Mouse (Mus musculus) hindbrain, embryonic 12.5 days (tissue): ENCODE measurements at regions not wholly inside any gene's neighbourhood (a gene's known extent, or its start where the extent isn't known, plus 50 kb on each side); places are given as distances from the start of the nearest gene placed in this dataset.
A peak's percentile ranks its signal among the peaks of the same experiment; 100 is the strongest.

Experiments
- ATAC-seq: fragments of 200-750 bp; cut with Nextera tagmentation; 2 replicates; pipeline ENCODE4 v1.8.0; 2017; ENCODE audit warnings: moderate TSS enrichment; ENCODE audit not compliant: low FRiP score
- H3K27ac ChIP-seq: fragments of 300-500 bp; sonication (generic); 2 replicates; pipeline ENCODE4 v1.5.1; 2016; ENCODE audit warnings: mild to moderate bottlenecking
- H3K27me3 ChIP-seq: fragments of 300-500 bp; sonication (generic); 2 replicates; pipeline ENCODE4 v1.6.1; 2016; ENCODE audit warnings: mild to moderate bottlenecking
- H3K36me3 ChIP-seq: fragments of 300-500 bp; sonication (generic); 2 replicates; pipeline ENCODE4 v1.6.1; 2016; ENCODE audit warnings: mild to moderate bottlenecking
- H3K4me1 ChIP-seq: fragments of 300-500 bp; sonication (generic); 2 replicates; pipeline ENCODE4 v1.6.1; 2016
- H3K4me2 ChIP-seq: fragments of 300-500 bp; sonication (generic); replicated peaks from 2 replicates; pipeline ENCODE4 v1.6.1; 2016; ENCODE audit warnings: mild to moderate bottlenecking
- H3K4me3 ChIP-seq: fragments of 300-500 bp; sonication (generic); 2 replicates; pipeline ENCODE4 v1.5.1; 2016; ENCODE audit warnings: mild to moderate bottlenecking
- H3K9ac ChIP-seq: fragments of 300-500 bp; sonication (generic); 2 replicates; pipeline ENCODE4 v1.6.1; 2016; ENCODE audit warnings: mild to moderate bottlenecking, moderate library complexity
- H3K9me3 ChIP-seq: fragments of 300-500 bp; sonication (generic); replicated peaks from 2 replicates; pipeline ENCODE4 v1.6.1; 2016; ENCODE audit warnings: mild to moderate bottlenecking
- WGBS: fragments of 180-500 bp; shearing (Covaris S2); methylation state at CpG from one replicate; pipeline ENCODE4 v1.1.7; 2016; 5-methylcytosine and 5-hydroxymethylcytosine counted together

- H3K9ac ChIP-seq = no peak overlapping the region
- H3K36me3 ChIP-seq = no peaks in the 10 kb centered on the region
- 76% methylated on average over 5 of the region's 5 CpGs for WGBS
- no peaks in the 10 kb centered on the region for H3K27me3 ChIP-seq
- H3K4me2 ChIP-seq = no peak overlapping the region
- no peaks in the 10 kb centered on the region for H3K4me1 ChIP-seq
- H3K4me3 ChIP-seq = no peak overlapping the region
- no peak for ATAC-seq
- H3K27ac ChIP-seq = no peak overlapping the region
- H3K9me3 ChIP-seq = no peaks in the 10 kb centered on the region
These were observed 469.5 kb upstream of the Kdm8 start for GRCm38 (mm10) chr7:124974870-124975488.

- H3K36me3 ChIP-seq = no peaks in the 10 kb centered on the region
- H3K9ac ChIP-seq = no peak overlapping the region
- no peaks in the 10 kb centered on the region for H3K9me3 ChIP-seq
- 76% methylated on average over 5 of the region's 5 CpGs for WGBS
- peaks cover 3% of the 10 kb centered on the region; the same call in 1 of the 2 replicates for H3K4me1 ChIP-seq
- no peaks in the 10 kb centered on the region for H3K27me3 ChIP-seq
- no peak overlapping the region for H3K4me3 ChIP-seq
- H3K27ac ChIP-seq = no peak overlapping the region
- no peak for ATAC-seq
- H3K4me2 ChIP-seq = no peak overlapping the region
These were observed 455.0 kb upstream of the Kdm8 start for GRCm38 (mm10) chr7:124989456-124989855.

DNA sequence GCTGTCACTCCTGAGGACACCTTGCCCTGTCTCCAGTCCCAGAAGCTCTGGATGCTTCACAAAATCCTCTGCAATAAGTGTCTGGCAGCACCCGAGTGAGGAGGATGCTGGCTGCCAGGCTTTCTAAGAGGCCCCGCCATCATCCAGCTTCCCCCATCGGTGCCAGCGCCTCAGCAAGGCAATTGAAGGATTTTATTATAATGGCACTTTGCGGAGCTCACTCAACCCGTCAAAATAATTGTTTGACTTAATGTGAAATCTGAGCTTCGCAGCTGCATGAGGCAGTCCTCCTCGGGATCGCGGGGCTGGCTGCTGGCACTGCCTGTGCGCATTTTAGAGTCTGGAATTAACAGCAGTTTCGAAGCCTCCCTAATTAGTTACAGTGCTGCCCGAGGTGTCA is 453.8 kb upstream of the Kdm8 start:
- Histone ChIP-seq H3K4me3 (no peak overlapping the region), H3K27ac (no peak overlapping the region), H3K9me3 (no peaks in the 10 kb centered on the region), H3K27me3 (no peaks in the 10 kb centered on the region), H3K4me1 (peaks cover 3% of the 10 kb centered on the region; the same call in 1 of the 2 replicates), H3K9ac (no peak overlapping the region), H3K36me3 (no peaks in the 10 kb centered on the region), H3K4me2 (peak overlapping the region; percentile 22; the same call in 1 of the 2 replicates)
- 32% methylated on average over 13 of the region's 13 CpGs for WGBS
- ATAC-seq = 0 out of 2 replicates have a peak, but pooled peaks have one; percentile 38

DNA sequence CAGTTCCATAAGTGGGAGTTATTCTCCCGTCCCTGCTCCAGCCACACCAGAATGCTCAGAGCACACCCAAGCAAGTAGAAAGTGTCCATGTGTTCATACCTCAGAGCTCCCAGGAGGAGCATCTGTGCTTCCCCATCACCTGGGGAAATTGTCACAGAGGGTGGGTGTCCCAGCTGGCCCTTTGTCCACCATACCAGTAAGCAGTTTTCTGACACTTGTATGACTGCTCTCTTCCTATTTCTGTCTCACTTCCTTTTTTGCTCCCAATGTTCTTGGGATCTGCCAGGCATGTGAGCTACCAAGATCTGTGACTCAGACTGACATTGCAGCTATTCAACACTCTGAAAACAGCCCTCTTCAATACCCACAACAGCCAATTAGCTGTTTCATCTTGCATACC is 447.9 kb upstream of the Kdm8 start:
- WGBS = 90% methylated on average over 1 of the region's 1 CpGs
- Histone ChIP-seq H3K4me1 (no peaks in the 10 kb centered on the region), H3K4me2 (no peak overlapping the region), H3K9ac (no peak overlapping the region), H3K4me3 (no peak overlapping the region), H3K36me3 (no peaks in the 10 kb centered on the region), H3K9me3 (no peaks in the 10 kb centered on the region), H3K27ac (no peak overlapping the region), H3K27me3 (no peaks in the 10 kb centered on the region)
- ATAC-seq = no peak

DNA sequence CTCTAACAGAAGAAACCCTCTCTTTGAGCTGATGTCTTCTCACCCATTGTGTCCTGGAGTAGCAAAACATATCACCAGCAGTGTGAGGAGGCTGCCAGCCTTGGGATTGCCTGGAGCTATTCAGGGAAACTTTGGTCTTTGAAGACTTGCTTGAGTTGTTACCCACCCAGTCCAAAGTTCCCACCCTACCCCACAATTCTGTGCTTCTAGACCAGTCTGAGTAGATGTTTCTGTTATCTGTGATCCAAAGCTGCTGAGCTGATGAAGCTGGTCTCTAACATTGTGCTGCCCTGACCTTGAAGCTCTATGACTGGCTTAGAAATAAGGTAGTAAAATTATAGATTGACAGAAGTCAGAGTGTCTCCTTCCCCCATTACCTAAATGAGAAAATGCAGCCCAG is 443.8 kb upstream of the Kdm8 start:
- H3K36me3 ChIP-seq = no peaks in the 10 kb centered on the region
- H3K9ac ChIP-seq = no peak overlapping the region
- no peak overlapping the region for H3K27ac ChIP-seq
- no peak overlapping the region for H3K4me3 ChIP-seq
- no peak for ATAC-seq
- H3K4me1 ChIP-seq = 0 out of 2 replicates have a peak, but pooled peaks cover 2% of the 10 kb centered on the region
- no peak overlapping the region for H3K4me2 ChIP-seq
- H3K27me3 ChIP-seq = no peaks in the 10 kb centered on the region
- no peaks in the 10 kb centered on the region for H3K9me3 ChIP-seq

DNA sequence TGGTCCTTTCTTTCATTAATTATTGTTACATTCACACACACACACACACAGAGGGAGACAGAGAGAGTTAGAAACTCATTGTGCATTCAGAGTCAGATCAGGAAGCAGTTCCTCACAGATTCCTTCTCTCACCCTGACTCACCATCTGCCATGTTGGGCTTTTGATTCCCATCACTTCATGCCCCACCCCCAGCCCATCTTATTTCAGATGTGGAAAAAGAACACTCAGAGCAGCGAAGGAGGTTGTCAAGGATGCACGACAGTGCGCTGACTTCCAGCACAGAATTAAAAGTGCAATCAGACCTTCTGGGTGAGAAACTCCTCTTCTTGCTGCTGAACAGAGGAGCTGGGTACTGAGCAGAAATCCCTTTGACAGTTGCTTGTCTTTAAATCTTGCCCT is 438.8 kb upstream of the Kdm8 start:
- Histone ChIP-seq H3K36me3 (no peaks in the 10 kb centered on the region), H3K9ac (no peak overlapping the region), H3K4me1 (0 out of 2 replicates have a peak, but pooled peaks cover 3% of the 10 kb centered on the region), H3K27ac (no peak overlapping the region), H3K4me2 (no peak overlapping the region), H3K4me3 (no peak overlapping the region), H3K9me3 (no peaks in the 10 kb centered on the region), H3K27me3 (no peaks in the 10 kb centered on the region)
- no peak for ATAC-seq
- WGBS = 62% methylated on average over 3 of the region's 3 CpGs

GRCm38 (mm10) chr7:125019259-125019658 is 425.2 kb upstream of the Kdm8 start:
- ATAC-seq = no peak
- Histone ChIP-seq H3K9ac (no peak overlapping the region), H3K27ac (no peak overlapping the region), H3K9me3 (no peaks in the 10 kb centered on the region), H3K4me1 (no peaks in the 10 kb centered on the region), H3K4me3 (no peak overlapping the region), H3K36me3 (no peaks in the 10 kb centered on the region), H3K4me2 (no peak overlapping the region), H3K27me3 (no peaks in the 10 kb centered on the region)
- WGBS = 70% methylated on average over 1 of the region's 1 CpGs

DNA sequence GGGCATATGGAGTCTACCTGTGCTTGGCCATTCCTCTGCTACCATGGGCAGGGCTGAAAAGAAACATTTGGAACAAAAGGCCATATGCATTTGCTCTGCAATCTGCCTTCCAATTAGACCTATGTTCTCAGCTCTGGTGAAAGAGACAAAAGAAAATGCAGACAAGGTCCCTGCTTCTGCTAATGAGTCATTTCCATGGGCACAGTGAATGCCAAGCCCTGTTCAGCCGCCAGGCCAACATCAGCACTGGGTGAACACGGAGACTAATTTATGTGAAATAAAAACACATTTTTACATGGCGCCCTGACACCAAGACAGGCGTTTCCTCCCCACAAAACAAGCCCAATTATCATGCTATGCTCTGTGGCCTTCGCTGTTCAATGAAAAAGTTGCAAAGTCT is 419.5 kb upstream of the Kdm8 start:
- WGBS = 82% methylated on average over 5 of the region's 5 CpGs
- ATAC-seq = no peak
- Histone ChIP-seq H3K36me3 (no peaks in the 10 kb centered on the region), H3K27me3 (no peaks in the 10 kb centered on the region), H3K4me1 (no peaks in the 10 kb centered on the region), H3K9ac (no peak overlapping the region), H3K4me2 (no peak overlapping the region), H3K27ac (no peak overlapping the region), H3K4me3 (no peak overlapping the region), H3K9me3 (no peaks in the 10 kb centered on the region)

DNA sequence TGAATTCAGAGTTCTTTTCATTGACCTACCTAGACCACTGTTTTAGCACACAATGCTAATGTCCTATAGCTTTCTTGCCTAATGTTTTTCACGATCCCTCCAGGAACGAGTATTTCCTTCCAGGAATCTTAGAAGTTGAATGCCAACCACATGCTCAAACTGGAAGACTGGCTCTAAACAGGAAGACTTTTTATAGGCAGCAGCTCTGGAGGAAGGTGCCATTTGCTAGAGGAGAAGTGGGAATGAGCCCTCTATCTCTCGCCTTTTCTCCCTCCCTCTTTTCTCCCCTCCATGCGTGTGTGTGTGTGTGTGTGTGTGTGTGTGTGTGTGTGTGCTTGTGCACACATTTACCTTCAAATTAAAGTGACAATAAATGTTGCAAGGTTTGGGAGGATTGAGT is 410.7 kb upstream of the Kdm8 start:
- no peak for ATAC-seq
- Histone ChIP-seq H3K9ac (no peak overlapping the region), H3K4me1 (peaks cover 10% of the 10 kb centered on the region), H3K27ac (no peak overlapping the region), H3K27me3 (no peaks in the 10 kb centered on the region), H3K9me3 (no peaks in the 10 kb centered on the region), H3K4me2 (no peak overlapping the region), H3K36me3 (no peaks in the 10 kb centered on the region), H3K4me3 (no peak overlapping the region)
- 84% methylated on average over 4 of the region's 4 CpGs for WGBS

DNA sequence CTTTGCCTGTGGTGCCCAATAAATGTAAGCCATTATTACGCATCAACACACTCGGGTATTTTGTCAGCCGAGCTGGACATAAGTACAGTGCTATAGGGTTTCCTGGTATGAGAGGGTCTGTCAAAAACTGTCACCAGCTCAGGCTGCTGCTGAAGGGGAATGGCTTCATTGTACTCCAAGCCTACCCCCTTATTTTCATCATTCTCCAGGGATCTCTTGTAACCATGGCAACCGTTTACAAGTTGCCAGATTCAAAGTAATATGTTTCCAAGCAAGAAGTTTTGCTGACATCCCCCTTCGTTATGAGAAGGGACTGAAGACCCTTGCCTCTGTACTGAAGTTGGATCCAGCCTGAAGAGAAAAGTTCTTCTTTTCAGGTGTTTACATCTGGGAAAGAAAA is 410.3 kb upstream of the Kdm8 start:
- Histone ChIP-seq H3K9me3 (no peaks in the 10 kb centered on the region), H3K9ac (no peak overlapping the region), H3K36me3 (no peaks in the 10 kb centered on the region), H3K4me3 (no peak overlapping the region), H3K27ac (no peak overlapping the region), H3K4me1 (peaks cover 15% of the 10 kb centered on the region), H3K4me2 (no peak overlapping the region), H3K27me3 (no peaks in the 10 kb centered on the region)
- 75% methylated on average over 5 of the region's 5 CpGs for WGBS
- no peak for ATAC-seq

DNA sequence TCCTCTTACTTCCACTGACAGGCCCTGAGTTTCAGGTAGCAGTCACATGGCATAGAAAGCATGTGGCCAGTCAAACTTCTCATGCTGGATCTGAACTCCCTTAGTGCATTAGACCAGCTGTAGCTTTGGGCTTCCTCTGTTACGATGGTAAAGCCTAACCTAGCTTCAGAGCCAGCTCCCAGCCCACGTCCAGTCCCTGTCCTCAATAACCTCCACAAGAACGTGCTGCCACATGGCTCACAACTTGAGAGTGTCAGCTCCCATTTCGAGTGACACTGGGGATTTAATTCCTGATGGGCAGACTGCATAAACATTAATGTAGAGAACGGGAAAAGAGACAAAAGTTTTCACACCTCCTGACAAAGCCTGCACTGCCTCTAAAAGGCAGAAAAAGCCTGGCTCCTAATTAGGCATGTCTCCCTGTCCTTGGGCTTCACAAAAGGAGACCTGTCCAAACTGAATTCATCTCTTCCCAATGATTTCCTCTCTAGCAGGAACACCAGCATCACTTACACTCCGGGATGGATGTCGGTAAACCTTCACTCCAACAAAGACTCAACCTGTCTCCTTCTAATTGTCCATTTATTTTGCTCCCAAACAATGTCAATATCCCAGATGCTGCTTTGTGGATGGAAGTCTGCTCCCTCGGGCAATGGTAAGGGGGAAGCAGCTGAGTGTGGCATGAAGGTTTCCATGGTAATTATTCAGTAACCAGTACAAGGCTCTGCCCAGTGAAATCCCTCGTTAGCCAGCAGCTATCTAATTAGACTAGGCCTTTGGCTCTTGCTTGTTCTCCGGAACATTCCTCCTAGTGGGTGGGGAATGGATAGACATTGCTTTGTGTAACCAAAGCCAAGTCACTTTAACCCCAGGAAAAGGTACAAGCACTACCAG is 408.1 kb upstream of the Kdm8 start:
- Histone ChIP-seq H3K9ac (no peak overlapping the region), H3K9me3 (no peaks in the 10 kb centered on the region), H3K27ac (peak overlapping the region; percentile 60), H3K4me1 (peaks cover 17% of the 10 kb centered on the region), H3K4me2 (no peak overlapping the region), H3K27me3 (no peaks in the 10 kb centered on the region), H3K4me3 (no peak overlapping the region), H3K36me3 (no peaks in the 10 kb centered on the region)
- peak; percentile 86 for ATAC-seq
- WGBS = 38% methylated on average over 10 of the region's 10 CpGs

- H3K4me1 ChIP-seq = peaks cover 17% of the 10 kb centered on the region
- no peak overlapping the region for H3K4me2 ChIP-seq
- H3K27me3 ChIP-seq = no peaks in the 10 kb centered on the region
- H3K27ac ChIP-seq = peak overlapping the region; percentile 40; the same call in 1 of the 2 replicates
- no peaks in the 10 kb centered on the region for H3K9me3 ChIP-seq
- H3K4me3 ChIP-seq = no peak overlapping the region
- H3K9ac ChIP-seq = no peak overlapping the region
- 47% methylated on average over 4 of the region's 4 CpGs for WGBS
- ATAC-seq = peak; percentile 53; the same call in 1 of the 2 replicates
- no peaks in the 10 kb centered on the region for H3K36me3 ChIP-seq
These were observed 405.6 kb upstream of the Kdm8 start for GRCm38 (mm10) chr7:125038840-125039239.
